Mouse (Mus musculus): ENCODE data around the gene Ces2h.

- no peak for TF ChIP-seq CTCF (IDR thresholded peaks at IDR 0.05)
- TF ChIP-seq EP300 (IDR thresholded peaks at IDR 0.05; ENCODE audit: insufficient read depth, low read depth, low read length): no peak
- TF ChIP-seq POLR2A (IDR thresholded peaks at IDR 0.05; ENCODE audit: insufficient read depth, low read depth, low read length): no peak
These were observed 13.7 kb downstream of the Ces2h start for GRCm38 (mm10) chr8:105014391-105014790.
